Mouse (Mus musculus): ENCODE measurements at regions not wholly inside any gene's neighbourhood (a gene's known extent, or its start where the extent isn't known, plus 50 kb on each side); places are given as distances from the start of the nearest gene placed in this dataset.

- Histone ChIP-seq H3K27me3 (ENCODE audit: control insufficient read depth) (no peaks in the 10 kb centered on the region), H3K4me1 (ENCODE audit: control insufficient read depth) (no peaks in the 10 kb centered on the region), H3K9me3 (ENCODE audit: control insufficient read depth, low read length) (no peaks in the 10 kb centered on the region), H3K4me3 (replicated peaks) (no peak overlapping the region), H3K36me3 (ENCODE audit: control insufficient read depth) (no peaks in the 10 kb centered on the region)
- TF ChIP-seq GATA1 (IDR thresholded peaks at IDR 0.05; ENCODE audit: low read length) (no peak), TAL1 (IDR thresholded peaks at IDR 0.05; ENCODE audit: low read length) (no peak)
Measured at GRCm38 (mm10) chr13:44065741-44066185, 281.2 kb downstream of the Cd83 start.

DNA sequence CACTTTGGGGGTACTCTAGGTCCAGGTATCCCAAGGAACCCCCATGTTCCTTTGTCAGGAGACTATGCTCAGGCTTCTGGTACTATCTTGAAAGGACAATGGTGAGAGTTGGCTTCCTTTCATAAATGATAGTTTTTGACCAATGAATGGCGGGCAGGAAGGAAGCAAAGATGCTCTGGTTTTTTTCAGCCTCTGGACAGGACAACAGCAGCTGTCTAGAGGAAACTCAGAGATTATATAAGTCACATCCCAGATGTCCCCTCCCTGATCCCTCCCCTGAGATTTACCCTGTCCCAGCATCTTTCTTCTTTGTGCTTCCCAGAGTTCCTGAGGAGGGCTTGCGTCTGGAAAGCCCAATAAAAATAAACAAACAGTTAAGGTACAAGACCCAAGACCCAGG, 282.7 kb downstream of the Cd83 start:
- no peaks in the 10 kb centered on the region for H3K36me3 ChIP-seq (ENCODE audit: control insufficient read depth)
- H3K9me3 ChIP-seq (ENCODE audit: control insufficient read depth, low read length) = no peaks in the 10 kb centered on the region
- no peak for TF ChIP-seq TAL1 (IDR thresholded peaks at IDR 0.05; ENCODE audit: low read length)
- H3K4me1 ChIP-seq (ENCODE audit: control insufficient read depth) = no peaks in the 10 kb centered on the region
- no peaks in the 10 kb centered on the region for H3K27me3 ChIP-seq (ENCODE audit: control insufficient read depth)
- H3K4me3 ChIP-seq (replicated peaks) = no peak overlapping the region

GRCm38 (mm10) chr13:44068951-44069350, 284.4 kb downstream of the Cd83 start:
- no peak for TF ChIP-seq GATA1 (IDR thresholded peaks at IDR 0.05; ENCODE audit: low read length)
- no peak for TF ChIP-seq TAL1 (IDR thresholded peaks at IDR 0.05; ENCODE audit: low read length)
- H3K27me3 ChIP-seq (ENCODE audit: control insufficient read depth) = no peaks in the 10 kb centered on the region
- no peaks in the 10 kb centered on the region for H3K9me3 ChIP-seq (ENCODE audit: control insufficient read depth, low read length)
- H3K4me3 ChIP-seq (replicated peaks) = no peak overlapping the region
- no peaks in the 10 kb centered on the region for H3K4me1 ChIP-seq (ENCODE audit: control insufficient read depth)
- H3K36me3 ChIP-seq (ENCODE audit: control insufficient read depth) = no peaks in the 10 kb centered on the region

DNA sequence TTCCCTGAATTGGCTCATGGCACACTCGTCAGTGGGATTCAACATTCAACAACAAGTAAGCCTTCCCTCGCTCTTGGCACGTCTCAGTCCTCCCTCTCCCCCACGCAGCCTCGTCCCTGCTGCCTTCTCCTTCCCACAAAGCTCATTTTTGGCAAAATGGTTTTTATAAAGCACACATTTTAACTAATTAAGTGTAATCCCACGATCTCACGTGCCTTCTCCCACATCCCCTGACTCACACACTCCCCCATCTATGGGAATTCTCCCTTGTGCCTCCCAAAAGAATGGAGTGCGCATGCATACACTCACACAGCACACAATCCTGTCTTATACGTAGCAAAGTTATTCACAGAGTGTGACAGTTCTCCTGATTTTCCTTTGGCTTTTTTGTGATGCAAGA, 288.5 kb downstream of the Cd83 start:
- Histone ChIP-seq H3K4me3 (replicated peaks) (no peak overlapping the region), H3K27me3 (ENCODE audit: control insufficient read depth) (no peaks in the 10 kb centered on the region), H3K36me3 (ENCODE audit: control insufficient read depth) (no peaks in the 10 kb centered on the region), H3K9me3 (ENCODE audit: control insufficient read depth, low read length) (no peaks in the 10 kb centered on the region), H3K4me1 (ENCODE audit: control insufficient read depth) (no peaks in the 10 kb centered on the region)
- TF ChIP-seq GATA1 (IDR thresholded peaks at IDR 0.05; ENCODE audit: low read length) (no peak), TAL1 (IDR thresholded peaks at IDR 0.05; ENCODE audit: low read length) (no peak)

DNA sequence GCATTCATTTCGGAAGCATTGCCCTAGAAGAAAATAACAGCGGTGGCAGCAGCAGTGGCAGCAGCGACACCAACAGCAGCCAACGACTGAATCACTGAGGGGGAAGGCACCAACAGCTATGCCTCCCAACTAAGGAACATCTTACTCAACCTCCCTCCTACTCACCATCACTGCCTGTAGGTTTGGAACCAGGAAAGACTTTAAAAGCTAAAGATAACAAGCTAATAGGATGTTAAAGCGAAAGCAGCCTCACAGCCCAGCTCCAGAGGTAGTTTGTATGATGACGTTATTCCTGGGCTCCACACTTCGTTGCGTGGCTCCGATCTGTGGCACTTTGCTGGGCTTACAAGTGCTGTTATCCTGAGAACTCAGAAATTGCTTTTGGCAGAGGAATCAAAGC, 289.6 kb downstream of the Cd83 start:
- Histone ChIP-seq H3K9me3 (ENCODE audit: control insufficient read depth, low read length) (no peaks in the 10 kb centered on the region), H3K27me3 (ENCODE audit: control insufficient read depth) (no peaks in the 10 kb centered on the region), H3K4me1 (ENCODE audit: control insufficient read depth) (no peaks in the 10 kb centered on the region), H3K4me3 (replicated peaks) (no peak overlapping the region), H3K36me3 (ENCODE audit: control insufficient read depth) (no peaks in the 10 kb centered on the region)
- TF ChIP-seq GATA1 (IDR thresholded peaks at IDR 0.05; ENCODE audit: low read length) = no peak
- TF ChIP-seq TAL1 (IDR thresholded peaks at IDR 0.05; ENCODE audit: low read length) = no peak

- H3K27me3 ChIP-seq (ENCODE audit: control insufficient read depth) = no peaks in the 10 kb centered on the region
- TF ChIP-seq GATA1 (IDR thresholded peaks at IDR 0.05; ENCODE audit: low read length) (no peak), TAL1 (IDR thresholded peaks at IDR 0.05; ENCODE audit: low read length) (no peak)
Measured at GRCm38 (mm10) chr13:44077022-44077421, 292.4 kb downstream of the Cd83 start.

GRCm38 (mm10) chr13:44085621-44086510, 301.3 kb downstream of the Cd83 start:
- no peaks in the 10 kb centered on the region for H3K27me3 ChIP-seq (ENCODE audit: control insufficient read depth)
- no peaks in the 10 kb centered on the region for H3K9me3 ChIP-seq (ENCODE audit: control insufficient read depth, low read length)
- no peaks in the 10 kb centered on the region for H3K4me1 ChIP-seq (ENCODE audit: control insufficient read depth)
- TF ChIP-seq TAL1 (IDR thresholded peaks at IDR 0.05; ENCODE audit: low read length) (no peak), GATA1 (IDR thresholded peaks at IDR 0.05; ENCODE audit: low read length) (no peak)
- no peak overlapping the region for H3K4me3 ChIP-seq (replicated peaks)
- H3K36me3 ChIP-seq (ENCODE audit: control insufficient read depth) = no peaks in the 10 kb centered on the region

More at GRCm38 (mm10) chr13:44077022-44077421, 292.4 kb downstream of the Cd83 start:
- H3K36me3 ChIP-seq (ENCODE audit: control insufficient read depth) = no peaks in the 10 kb centered on the region
- no peak overlapping the region for H3K4me3 ChIP-seq (replicated peaks)
- no peaks in the 10 kb centered on the region for H3K4me1 ChIP-seq (ENCODE audit: control insufficient read depth)
- H3K9me3 ChIP-seq (ENCODE audit: control insufficient read depth, low read length) = no peaks in the 10 kb centered on the region

DNA sequence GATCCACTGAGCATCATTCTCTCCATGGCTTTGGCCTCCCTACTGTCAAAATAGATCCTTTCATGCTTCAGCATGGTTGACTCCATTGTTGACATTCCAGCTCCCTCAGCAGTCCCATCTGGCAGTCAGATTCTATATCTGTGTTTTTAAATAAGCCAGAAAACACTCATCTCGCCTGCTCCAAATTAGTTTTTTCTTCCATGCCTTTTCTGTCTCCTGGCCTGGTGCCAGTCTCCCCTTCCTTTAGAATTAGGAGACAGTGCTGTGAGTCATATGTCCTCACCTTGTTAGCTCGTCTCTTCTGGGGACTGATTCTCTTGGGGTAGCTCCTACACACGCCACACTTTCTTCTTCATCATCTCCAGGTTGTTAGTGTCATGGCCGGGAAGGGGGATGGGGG, 302.2 kb downstream of the Cd83 start:
- Histone ChIP-seq H3K9me3 (ENCODE audit: control insufficient read depth, low read length) (no peaks in the 10 kb centered on the region), H3K4me3 (replicated peaks) (no peak overlapping the region), H3K27me3 (ENCODE audit: control insufficient read depth) (no peaks in the 10 kb centered on the region), H3K4me1 (ENCODE audit: control insufficient read depth) (no peaks in the 10 kb centered on the region), H3K36me3 (ENCODE audit: control insufficient read depth) (no peaks in the 10 kb centered on the region)
- no peak for TF ChIP-seq TAL1 (IDR thresholded peaks at IDR 0.05; ENCODE audit: low read length)
- TF ChIP-seq GATA1 (IDR thresholded peaks at IDR 0.05; ENCODE audit: low read length) = no peak

GRCm38 (mm10) chr13:44097141-44097540, 312.6 kb downstream of the Cd83 start:
- TF ChIP-seq GATA1 (IDR thresholded peaks at IDR 0.05; ENCODE audit: low read length) (no peak), TAL1 (IDR thresholded peaks at IDR 0.05; ENCODE audit: low read length) (no peak)
- no peaks in the 10 kb centered on the region for H3K36me3 ChIP-seq (ENCODE audit: control insufficient read depth)
- no peak overlapping the region for H3K4me3 ChIP-seq (replicated peaks)
- H3K27me3 ChIP-seq (ENCODE audit: control insufficient read depth) = peaks cover 7% of the 10 kb centered on the region
- H3K9me3 ChIP-seq (ENCODE audit: control insufficient read depth, low read length) = no peaks in the 10 kb centered on the region
- no peaks in the 10 kb centered on the region for H3K4me1 ChIP-seq (ENCODE audit: control insufficient read depth)

Data from erythroblast, embryonic 14.5 days (primary cell).